Mouse (Mus musculus) heart, postnatal 25 days (tissue): ENCODE data around the gene AC129217.1. TPM values are rescaled to one million over a fixed set of nuclear protein-coding genes. Genes with fewer than 3 reads are reported as not detected.

Experiments used
- DNase-seq: peaks from one replicate; pipeline ENCODE4 v3.0.0; 2022; ENCODE audit warnings: low spot score
- intact Hi-C: fragments of 180-260 bp; cut with DNase I; formaldehyde crosslinking; loops from one replicate; pipeline ENCODE4 v1.15.1; 2025
- total RNA-seq, 2 experiments: library from RNA; stranded (reverse); gene quantifications; 2 replicates each; pipeline ENCODE4 v1.2.3; 2021

The AC129217.1 gene
- total RNA-seq: not detected

DNA sequence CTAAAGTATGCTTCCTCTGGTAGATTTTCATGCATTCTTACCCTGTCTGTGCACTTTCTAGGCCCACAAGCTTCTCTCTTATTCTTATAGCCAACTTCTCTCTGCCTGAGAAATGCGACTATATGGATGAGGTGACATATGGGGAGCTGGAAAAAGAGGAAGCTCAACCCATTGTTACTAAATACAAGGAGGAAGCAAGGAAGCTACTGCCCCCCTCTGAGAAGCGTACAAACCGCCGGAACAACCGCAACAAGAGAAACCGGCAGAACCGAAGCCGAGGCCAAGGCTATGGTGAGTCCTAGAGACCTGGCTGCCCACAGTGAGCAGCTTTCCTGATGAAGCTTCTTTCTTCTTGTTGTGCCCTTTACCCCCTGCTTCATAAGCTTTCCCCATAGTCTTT lies at the start of gene AC129217.1:
AC129217.1 (plus strand) TSS at position 114 of the 400 bp plus-strand sequence.
- no peak for DNase-seq
- intact Hi-C loops: no loop called here

DNA sequence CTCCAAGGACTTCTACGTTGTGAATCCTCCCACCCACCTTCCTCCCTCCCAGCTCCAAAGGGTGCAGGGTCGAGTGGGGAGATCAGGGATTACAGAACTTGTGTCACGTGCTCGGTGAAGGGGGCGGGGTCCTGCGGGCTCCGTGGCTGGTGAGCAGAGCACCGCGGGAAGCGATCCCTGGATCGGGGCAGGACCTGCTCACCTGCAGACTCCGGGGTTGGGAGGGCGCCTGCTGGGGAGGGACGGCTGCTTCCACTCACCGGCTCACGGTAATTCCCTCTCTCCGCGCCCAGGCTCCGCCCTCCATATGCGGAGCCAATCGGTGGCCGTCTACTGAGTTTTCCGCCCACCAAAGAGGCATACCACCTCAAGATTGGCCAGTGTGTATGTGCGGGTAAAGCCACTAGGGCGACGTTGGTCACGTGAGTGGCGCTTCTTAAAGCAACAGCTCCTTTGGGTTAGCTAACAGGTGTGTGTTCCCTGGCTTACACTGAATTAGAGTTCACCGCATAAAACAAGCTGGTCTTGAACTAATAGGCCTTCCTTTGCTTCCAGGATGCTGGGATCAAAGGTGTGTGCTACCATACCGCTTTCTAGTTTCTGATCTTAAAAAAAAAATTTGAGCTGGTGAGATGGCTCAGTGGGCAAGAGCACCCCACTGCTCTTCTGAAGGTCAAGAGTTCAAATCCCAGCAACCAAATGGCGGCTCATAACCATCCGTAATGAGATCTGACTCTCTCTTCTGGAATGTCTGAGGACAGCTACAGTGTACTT lies 43.4 kb upstream of the AC129217.1 start, which contains the start of gene Taf6l:
Taf6l (minus strand) TSS at position 410 of the 774 bp plus-strand sequence.
- peak; percentile 87 for DNase-seq
- intact Hi-C loops: no loop called here

DNA sequence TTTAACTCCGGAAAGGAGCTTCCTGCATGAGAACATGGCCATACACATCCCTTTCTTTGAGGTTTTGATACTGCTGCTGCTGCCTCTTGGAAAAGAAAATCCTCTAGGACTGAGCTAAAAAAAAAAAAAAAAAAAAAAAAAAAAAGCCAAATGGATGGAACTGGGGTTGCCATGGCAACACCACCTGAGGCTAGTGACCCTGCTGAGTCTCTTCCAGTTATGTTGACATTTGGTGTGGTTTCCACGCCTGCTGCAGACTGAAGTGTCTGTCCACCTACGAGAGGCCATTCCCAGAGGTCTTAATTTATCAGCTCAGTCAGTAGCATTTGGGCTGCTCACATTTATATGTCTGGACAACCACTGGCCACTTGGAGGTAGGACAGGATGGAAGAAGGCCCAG lies 41.1 kb upstream of the AC129217.1 start:
- intact Hi-C loops: no loop called here
- DNase-seq: no peak

DNA sequence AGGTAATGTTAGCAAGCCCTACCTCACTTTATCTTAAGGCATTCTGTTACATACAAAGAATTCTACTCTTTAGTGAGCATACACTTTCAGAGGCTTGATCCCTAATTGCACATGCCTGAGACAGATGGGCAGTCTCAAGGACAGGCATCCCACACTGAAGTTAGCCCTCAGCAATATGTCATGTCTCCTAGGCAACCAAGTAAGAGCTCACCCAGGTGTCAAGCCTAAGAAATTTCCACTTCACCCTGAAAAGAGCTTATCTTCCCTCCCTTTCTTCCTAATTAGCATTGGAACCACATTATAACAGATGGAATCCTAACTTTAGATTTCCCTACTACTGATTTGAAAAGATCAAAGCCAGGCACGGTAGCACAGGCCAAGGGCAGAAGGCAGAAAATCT lies 40.4 kb upstream of the AC129217.1 start:
- intact Hi-C loops: no loop called here
- DNase-seq: no peak

DNA sequence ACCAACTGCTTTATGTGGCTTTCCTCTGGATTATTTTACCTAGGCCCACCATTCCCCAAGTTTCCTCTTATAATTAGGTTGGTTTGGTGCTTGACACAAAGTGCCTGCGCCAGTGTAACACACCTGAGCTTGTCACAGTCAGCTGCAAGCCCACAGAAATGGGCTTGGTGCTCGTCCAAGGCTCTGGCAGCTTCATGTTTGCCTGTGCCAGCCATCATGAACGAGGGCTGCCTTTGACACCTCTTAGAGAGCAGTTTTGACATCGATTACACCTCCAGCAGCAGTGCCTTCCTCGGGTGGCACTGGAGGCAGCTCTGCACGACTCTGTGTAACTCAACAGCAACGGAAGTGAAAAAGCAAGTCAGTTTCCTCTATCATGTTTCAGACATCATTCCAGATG lies 39.4 kb upstream of the AC129217.1 start:
- intact Hi-C loops: no loop called here
- DNase-seq: no peak

DNA sequence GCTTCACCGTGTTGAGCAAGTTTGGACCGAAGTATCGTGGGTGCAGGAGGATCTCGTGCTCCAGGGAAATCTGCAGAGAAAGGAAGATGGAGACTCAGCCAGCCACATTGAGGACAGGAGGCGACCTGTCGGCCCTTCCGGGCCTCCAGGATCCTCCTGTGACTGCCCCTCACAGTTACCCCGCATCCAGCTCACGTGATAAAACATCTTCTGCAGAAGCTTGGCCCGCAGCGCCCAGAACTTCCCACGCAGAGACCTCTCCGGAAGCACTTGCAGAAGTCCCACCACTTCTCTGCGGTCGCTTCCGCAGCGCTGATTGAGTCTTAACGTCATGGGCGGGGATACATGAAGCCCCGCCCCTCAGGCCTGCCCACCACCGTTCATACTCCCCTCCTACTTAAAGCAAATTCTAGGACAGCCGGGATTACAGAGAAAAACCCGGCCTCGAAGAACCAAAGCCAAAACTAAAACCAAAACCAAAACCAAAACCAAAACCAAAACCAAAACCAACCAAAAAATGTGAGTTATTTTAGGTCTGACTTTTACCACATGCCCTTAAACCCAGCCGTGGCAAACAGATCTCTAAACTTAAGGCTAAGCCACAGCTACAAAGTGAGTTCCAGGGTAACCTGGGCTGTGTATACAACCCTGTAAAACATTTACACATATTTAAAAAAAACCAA lies 31.2 kb upstream of the AC129217.1 start, which contains the start of gene Polr2g:
Polr2g (minus strand) TSS at position 314 of the 683 bp plus-strand sequence.
- DNase-seq: peak; percentile 87
- intact Hi-C loops: loop anchor here (2.0 kb wide), 1 partner anchor 20 kb away; the partner anchor contains the start of gene Ttc9c

DNA sequence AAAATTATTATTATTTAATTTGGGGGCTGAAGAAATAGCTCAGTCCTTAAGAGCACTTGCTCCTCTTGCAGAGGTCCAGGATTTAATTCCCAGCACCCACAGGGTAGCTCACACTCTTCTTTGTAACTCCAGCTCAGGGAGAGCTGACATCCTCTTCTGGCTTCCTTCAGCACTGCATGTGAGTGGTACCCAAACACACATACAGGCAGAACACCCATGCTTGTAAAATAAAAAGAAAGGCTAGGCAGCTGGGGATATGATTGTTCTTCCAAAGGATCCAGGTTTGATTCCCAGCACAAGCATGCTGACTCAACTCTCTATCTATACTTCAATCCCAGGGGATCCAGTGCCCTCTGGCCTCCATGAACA lies 30.6 kb upstream of the AC129217.1 start:
- no peak for DNase-seq
- intact Hi-C loops: loop anchor here (2.0 kb wide), 1 partner anchor 20 kb away; the partner anchor contains the start of gene Ttc9c

DNA sequence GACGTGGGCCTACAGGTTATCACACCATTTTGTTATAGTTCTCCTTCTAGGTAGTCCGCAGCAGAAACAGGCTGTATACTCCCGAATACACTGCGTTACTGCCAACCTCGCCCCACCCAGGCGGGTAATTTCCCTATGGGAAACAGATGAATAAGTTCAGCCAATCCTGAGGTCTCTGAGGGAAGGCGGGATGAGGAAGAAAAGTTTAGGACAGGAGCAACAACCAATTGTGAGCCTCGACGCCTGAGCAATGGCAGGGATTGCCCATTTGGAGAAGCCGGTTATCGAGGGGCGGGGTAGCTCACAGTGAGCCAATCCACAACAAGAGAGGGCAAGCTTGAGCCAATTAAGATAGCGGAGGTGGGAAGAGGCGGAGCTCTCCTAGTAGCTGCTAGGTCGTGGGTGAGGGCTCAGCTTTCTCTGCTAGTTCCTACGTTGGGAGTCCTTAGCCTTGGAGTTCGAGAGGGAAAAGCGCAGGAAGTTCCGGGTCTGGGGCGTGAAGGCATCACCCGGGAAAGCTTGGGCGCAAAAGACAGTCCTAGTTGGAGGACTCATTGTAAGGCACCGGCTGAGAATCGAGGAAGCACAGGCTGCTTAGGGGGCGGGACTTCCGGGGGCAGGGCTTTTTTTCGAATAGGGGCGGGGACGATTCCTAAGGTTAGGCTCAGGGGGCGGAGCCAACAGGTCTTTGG lies 27.3 kb upstream of the AC129217.1 start, which contains the start of gene Zbtb3:
Zbtb3 (plus strand) TSS at position 426 of the 692 bp plus-strand sequence.
- DNase-seq: peak; percentile 95
- intact Hi-C loops: no loop called here

DNA sequence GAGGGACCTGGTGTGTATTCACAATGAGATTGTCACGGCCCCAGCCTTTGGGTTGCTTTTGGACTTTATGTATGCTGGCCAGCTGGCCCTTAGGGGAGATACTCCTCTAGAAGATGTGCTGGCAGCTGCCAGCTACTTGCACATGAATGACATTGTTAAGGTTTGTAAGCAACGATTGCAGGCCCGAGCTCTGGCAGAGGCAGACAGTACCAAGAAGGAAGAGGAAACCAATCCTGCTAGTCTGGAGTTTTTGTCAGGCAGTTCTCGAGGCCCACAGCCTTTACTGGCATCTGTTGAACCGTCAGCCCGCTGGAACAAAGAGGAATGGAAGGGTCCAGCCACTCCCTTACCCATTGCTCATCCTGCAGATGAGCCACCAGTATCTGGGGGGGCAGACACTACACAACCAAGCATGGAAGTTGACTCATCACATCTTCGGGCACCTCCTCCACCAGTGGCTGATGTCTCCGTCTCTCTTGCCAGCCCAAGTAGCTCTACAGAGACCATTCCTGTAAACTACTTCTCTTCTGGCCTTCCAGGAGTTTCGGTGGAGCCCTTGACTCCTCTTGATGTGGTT lies 26.3 kb upstream of the AC129217.1 start:
- DNase-seq: no peak
- intact Hi-C loops: no loop called here

DNA sequence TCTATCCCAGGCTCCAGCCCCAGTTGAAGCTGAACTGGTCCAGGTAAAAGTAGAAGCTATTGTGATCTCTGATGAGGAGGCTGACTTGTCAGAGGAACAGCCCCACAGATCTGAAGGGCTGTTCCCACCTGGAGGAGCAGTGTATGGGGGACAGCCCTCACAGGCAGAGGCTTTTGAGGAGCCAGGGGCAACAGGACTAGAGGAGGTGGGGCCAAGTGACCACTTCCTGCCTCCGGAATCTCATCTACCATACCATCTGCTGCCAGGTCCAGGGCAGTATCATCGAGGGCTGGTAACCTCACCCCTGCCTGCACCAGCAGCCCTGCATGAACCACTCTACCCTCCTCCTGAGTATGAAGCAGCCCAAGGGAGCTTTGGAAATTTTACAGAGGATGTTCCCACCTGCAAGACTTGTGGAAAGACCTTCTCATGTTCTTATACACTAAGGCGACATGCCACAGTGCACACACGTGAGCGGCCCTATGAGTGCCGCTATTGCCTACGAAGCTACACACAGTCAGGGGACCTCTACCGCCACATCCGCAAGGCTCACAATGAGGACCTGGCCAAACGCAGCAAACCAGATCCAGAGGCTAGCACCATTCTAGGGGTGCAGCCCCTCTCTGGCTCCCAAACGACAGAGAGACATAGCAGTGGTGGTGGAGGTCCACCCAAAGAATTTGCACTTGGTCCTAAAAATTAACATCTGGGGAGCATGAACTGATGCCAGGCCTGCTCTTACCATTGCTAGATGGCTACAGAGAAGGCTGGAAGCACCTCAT lies 25.5 kb upstream of the AC129217.1 start:
- DNase-seq: no peak
- intact Hi-C loops: no loop called here

DNA sequence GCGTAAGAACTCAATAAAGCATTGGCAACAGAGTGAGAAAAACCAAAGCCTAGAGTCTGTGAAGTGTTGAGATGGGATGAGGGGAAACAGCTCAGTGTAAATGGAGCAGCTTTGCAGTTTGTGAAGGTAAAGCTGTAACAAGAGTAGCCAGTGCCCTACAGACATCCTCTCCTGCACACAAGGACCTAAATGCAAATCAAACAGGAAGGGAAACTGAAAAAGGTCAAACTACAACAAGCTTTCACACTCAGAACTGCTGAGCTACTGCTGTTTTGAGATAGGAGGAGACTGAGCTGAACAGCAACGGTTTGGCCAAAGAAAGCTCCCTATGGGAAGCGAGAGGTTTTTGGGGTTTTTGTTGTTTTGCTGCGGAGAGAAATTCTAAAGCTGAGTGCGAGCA lies 22.8 kb upstream of the AC129217.1 start:
- no peak for DNase-seq
- intact Hi-C loops: no loop called here

DNA sequence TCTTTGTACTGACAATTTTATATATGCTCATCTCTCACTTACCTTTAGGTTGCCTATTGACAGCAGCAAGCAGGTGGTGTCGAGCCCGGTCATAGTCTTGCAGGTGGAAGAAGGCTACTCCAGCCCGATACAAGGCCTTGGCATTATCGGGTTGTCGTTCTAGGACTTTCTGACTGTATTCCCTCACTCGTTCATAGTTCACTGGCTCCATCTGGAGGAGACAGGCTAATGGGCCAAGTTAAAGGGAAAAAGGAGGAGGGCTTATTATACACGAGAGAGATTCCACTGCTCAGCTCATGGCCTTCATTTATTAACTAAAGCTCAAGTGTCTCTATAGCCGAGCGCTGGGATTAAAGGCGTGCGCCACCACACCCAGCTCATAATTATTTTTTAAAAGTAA lies 13.8 kb upstream of the AC129217.1 start:
- intact Hi-C loops: loop anchor here (5.0 kb wide), 1 partner anchor 94 kb away; the partner anchor contains the start of gene Slc3a2
- no peak for DNase-seq

DNA sequence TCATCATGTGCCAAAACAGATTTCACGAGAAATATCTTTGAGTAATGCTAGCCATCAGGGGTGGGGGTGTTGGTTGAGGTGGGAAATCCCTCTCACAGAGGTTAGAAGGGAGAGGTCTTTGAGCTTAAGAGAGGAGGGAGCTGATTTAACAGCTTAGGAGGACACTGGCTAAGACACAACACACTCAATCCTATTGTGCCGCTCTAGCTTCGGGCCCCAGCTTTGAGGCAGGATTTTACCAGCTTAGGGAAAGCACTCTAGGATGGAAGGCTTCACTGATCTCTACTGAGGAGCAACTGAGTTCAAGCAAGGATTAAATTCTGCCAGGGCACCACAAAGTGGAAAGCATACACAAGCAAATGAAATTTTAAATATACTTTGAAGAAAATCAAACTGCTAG lies 12.6 kb upstream of the AC129217.1 start:
- DNase-seq: no peak
- intact Hi-C loops: loop anchor here (5.0 kb wide), 1 partner anchor 95 kb away; the partner anchor contains the start of gene Slc3a2

DNA sequence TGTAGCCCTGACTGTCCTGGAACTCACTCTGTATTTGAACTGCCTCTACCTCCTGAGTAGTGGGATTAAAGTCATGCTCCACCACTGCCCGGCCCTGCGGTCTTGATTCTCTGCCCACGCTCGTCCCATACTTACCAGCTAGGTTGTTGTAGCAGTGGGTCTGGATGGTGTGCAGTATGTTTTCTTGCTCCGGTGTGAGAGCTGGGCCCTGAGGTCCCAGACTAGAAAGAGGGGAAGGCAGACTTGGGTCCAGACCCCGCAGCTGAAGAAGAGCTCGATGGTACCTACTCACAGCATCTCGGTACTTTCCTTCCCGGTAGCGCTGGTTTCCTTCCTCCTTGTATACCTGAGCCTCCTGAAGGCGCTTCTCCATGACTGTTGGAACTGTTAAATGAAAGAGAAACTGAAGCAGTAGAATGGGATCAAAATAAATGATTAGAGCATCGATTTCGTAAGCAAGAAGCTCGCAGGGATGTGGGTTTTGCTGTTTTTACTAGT lies 11.2 kb upstream of the AC129217.1 start:
- DNase-seq: no peak
- intact Hi-C loops: loop anchor here (2.0 to 5.0 kb wide), 2 partner anchors 20 to 96 kb away; partner anchors contain the start of genes Polr2g and Slc3a2

DNA sequence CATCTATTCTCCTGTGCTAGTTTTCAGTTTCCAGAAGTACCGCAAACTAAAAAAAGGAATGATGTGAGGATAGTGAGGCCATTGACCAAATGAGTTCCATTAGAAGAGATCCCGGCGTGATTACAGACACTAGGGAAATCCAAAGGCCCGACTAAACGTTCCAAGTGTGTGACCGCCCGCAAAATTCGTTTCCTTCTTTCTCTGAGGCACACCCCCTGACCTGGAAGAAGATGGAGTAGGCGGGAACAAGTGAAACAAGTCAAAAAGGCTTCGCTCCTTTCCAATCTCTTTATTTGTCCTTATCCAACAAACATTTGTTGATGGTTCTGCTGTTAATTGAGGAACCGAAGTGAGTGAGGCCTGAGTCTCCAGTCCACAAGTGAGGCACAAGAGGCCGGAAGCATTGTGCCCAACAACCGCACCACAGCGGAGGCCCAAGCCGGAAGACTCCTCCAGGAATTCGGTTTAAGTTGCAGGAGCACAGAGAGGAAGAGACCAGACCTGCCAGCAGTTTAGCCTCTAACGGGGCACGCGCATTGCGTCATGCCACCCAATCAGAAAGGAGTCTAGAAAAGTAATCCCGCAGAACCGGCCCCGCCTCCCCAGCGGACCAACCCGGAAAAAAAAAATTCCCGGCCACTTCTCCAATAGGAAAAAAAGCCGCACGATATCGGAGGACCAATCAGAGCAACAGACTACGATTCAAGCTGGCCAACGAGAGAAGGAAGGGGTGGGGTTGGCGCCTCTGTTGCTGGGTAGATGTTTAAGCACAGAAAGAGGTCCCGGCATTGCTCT lies 10.6 kb upstream of the AC129217.1 start, which contains the start of gene Ttc9c:
Ttc9c (minus strand) TSS at position 533 of the 795 bp plus-strand sequence.
- intact Hi-C loops: loop anchor here (2.0 to 5.0 kb wide), 2 partner anchors 20 to 97 kb away; partner anchors contain the start of genes Polr2g and Slc3a2
- peak; percentile 95 for DNase-seq

DNA sequence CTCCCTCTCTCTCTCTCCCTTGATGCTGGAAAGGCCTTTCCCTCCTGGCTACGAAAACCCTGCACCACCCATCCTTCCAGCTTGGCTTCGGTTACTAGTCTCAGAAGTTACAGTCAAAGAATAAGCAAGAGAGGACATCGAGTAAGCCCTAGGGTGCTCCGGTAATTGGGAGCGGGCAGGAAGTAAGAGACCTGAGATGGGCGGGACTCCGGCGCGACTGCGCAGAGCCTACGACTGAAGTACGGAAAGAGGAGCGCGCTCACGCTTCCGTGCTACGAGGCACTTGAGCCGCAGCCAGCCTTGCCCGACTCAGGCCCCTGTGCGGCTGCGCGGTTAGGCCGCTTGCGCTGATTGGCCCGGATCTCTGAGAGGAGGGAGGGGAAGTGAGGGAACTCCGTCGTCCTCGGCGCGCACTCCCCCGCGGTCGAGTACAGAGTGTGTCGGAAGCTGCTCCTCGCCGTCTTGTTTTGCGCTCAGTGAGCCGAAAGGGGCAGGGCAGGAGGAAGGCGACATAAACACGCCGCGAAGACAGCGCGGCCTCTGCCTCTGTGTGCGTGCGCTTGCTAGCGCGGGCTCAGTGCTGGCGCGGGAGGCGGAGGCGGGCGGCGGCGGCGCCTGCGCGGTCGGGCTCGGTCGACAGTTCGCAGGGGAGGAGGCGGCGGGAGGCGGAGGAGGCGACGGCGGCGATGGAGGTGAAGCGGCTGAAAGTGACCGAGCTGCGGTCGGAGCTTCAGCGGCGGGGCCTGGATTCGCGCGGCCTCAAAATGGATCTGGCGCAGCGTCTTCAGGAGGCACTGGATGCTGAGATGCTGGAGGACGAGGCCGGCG lies 9.8 kb upstream of the AC129217.1 start, which contains the start of gene Hnrnpul2:
Hnrnpul2 (plus strand) TSS at position 415 of the 828 bp plus-strand sequence.
- intact Hi-C loops: loop anchor here (2.0 to 5.0 kb wide), 2 partner anchors 21 to 98 kb away; partner anchors contain the start of genes Polr2g and Slc3a2
- DNase-seq: peak; percentile 99

DNA sequence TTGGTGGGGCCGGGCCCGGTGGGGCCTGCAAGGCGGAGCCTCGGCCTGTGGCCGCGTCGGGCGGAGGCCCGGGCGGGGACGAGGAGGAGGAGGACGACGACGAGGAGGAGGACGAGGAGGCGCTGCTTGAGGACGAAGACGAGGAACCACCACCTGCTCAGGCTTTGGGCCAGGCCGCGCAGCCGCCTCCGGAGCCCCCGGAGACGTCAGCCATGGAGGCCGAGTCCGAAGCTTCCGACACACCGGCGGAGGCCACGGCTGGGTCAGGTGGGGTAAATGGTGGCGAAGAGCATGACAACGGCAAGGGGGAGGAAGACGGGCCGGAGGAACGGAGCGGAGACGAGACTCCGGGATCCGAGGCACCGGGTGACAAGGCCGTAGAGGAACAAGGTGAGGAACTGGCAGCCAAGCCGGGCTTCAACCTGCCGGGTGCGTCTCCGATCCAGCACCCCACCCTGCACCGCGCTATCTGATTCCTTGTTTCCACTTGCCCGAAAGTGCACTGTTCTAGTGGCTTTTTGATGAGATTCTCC lies 9.1 kb upstream of the AC129217.1 start:
- intact Hi-C loops: no loop called here
- DNase-seq: no peak
